Mouse (Mus musculus) MEL (cell line): Measurements from ENCODE around the gene Ilf2. TPM values are rescaled to one million over a fixed set of nuclear protein-coding genes. Genes with fewer than 3 reads are reported as not detected.

Experiments
- DNase-seq: peaks from one replicate; pipeline ENCODE4 v3.0.0; 2011; ENCODE audit warnings: low read depth, low spot score
- H3K27ac ChIP-seq: 2 replicates; pipeline ENCODE4 v1.5.1; 2012; ENCODE audit warnings: low read depth, mild to moderate bottlenecking, control low read depth, low read length, moderate library complexity; ENCODE audit not compliant: control insufficient read depth
- H3K27me3 ChIP-seq, 2 experiments: fragments of 150-350 bp in 1 of 2; sonication (generic) in 1 of 2; 2 replicates each; pipeline ENCODE4 v1.6.1; 2012; ENCODE audit warnings: low read length in 2 of 2, mild to moderate bottlenecking in 2 of 2, improper control_type of control experiment in 1 of 2, moderate library complexity in 1 of 2; ENCODE audit not compliant: insufficient read depth in 2 of 2, control insufficient read depth in 1 of 2
- H3K36me3 ChIP-seq, 2 experiments: 2 replicates each; pipeline ENCODE4 v1.6.1; 2012 to 2014; ENCODE audit warnings: low read length in 2 of 2, improper control_type of control experiment in 1 of 2, inconsistent platforms in 1 of 2, mild to moderate bottlenecking in 1 of 2; ENCODE audit not compliant: insufficient read depth in 2 of 2, control insufficient read depth in 1 of 2
- H3K4me1 ChIP-seq, 2 experiments: fragments of 150-350 bp in 1 of 2; sonication (generic) in 1 of 2; 2 replicates each; pipeline ENCODE4 v1.6.1; 2012; ENCODE audit warnings: low read length in 2 of 2, improper control_type of control experiment in 1 of 2, mild to moderate bottlenecking in 1 of 2; ENCODE audit not compliant: insufficient read depth in 2 of 2, control insufficient read depth in 1 of 2
- H3K4me3 ChIP-seq, 2 experiments: fragments of 150-350 bp in 1 of 2; sonication (generic) in 1 of 2; 2 replicates each; pipeline ENCODE4 v1.5.1; 2012; ENCODE audit warnings: low read depth in 2 of 2, low read length in 2 of 2, mild to moderate bottlenecking in 2 of 2, moderate library complexity in 2 of 2, control low read depth in 1 of 2, improper control_type of control experiment in 1 of 2; ENCODE audit not compliant: control insufficient read depth in 1 of 2, insufficient read depth in 1 of 2
- H3K79me2 ChIP-seq: 2 replicates; pipeline ENCODE4 v1.6.1; 2012; ENCODE audit warnings: mild to moderate bottlenecking, low read length, moderate library complexity; ENCODE audit not compliant: control insufficient read depth, poor library complexity, insufficient read depth
- H3K9ac ChIP-seq: 2 replicates; pipeline ENCODE4 v1.6.1; 2012; ENCODE audit warnings: low read depth, mild to moderate bottlenecking, control low read depth, low read length, moderate library complexity; ENCODE audit not compliant: control insufficient read depth, poor library complexity, severe bottlenecking
- H3K9me3 ChIP-seq: fragments of 150-350 bp; sonication (generic); replicated peaks from 2 replicates; pipeline ENCODE4 v1.6.1; 2012; ENCODE audit warnings: mild to moderate bottlenecking, low read length, improper control_type of control experiment, moderate library complexity; ENCODE audit not compliant: insufficient read depth
- E2F4 ChIP-seq: IDR thresholded peaks from 2 replicates; pipeline ENCODE4 v1.6.1; 2011; ENCODE audit warnings: low read depth, low read length, improper control_type of control experiment, borderline replicate concordance
- EP300 ChIP-seq, 2 experiments: IDR thresholded peaks; 2 replicates each; pipeline ENCODE4 v1.6.1; 2011; ENCODE audit warnings: improper control_type of control experiment in 2 of 2, low read length in 2 of 2, low read depth in 1 of 2, mild to moderate bottlenecking in 1 of 2
- JUND ChIP-seq: IDR thresholded peaks from 2 replicates; pipeline ENCODE4 v1.6.1; 2011; ENCODE audit warnings: low read depth, mild to moderate bottlenecking, improper control_type of control experiment, low read length
- MAFK ChIP-seq: IDR thresholded peaks from 2 replicates; pipeline ENCODE4 v1.6.1; 2011; ENCODE audit warnings: low read depth, mild to moderate bottlenecking, low read length, improper control_type of control experiment, borderline replicate concordance
- MAX ChIP-seq: IDR thresholded peaks from 2 replicates; pipeline ENCODE4 v1.6.1; 2011; ENCODE audit warnings: low read length, improper control_type of control experiment
- MEF2A ChIP-seq: IDR thresholded peaks from 2 replicates; pipeline ENCODE4 v1.6.1; 2014; ENCODE audit warnings: low read depth, mild to moderate bottlenecking, inconsistent platforms, low read length, improper control_type of control experiment; ENCODE audit not compliant: poor library complexity, insufficient replicate concordance, severe bottlenecking; ENCODE audit errors: extremely low read depth
- MYB ChIP-seq: IDR thresholded peaks from 2 replicates; pipeline ENCODE4 v1.6.1; 2011; ENCODE audit warnings: mild to moderate bottlenecking, low read depth, low read length, improper control_type of control experiment
- MYC ChIP-seq: IDR thresholded peaks from 2 replicates; pipeline ENCODE4 v1.6.1; 2011; ENCODE audit warnings: low read depth, mild to moderate bottlenecking, low read length, improper control_type of control experiment, moderate library complexity
- NELFE ChIP-seq: IDR thresholded peaks from 2 replicates; pipeline ENCODE4 v1.6.1; 2011; ENCODE audit warnings: low read depth, low read length, improper control_type of control experiment
- SIN3A ChIP-seq: IDR thresholded peaks from 2 replicates; pipeline ENCODE4 v1.6.1; 2012; ENCODE audit warnings: low read length, improper control_type of control experiment, inconsistent platforms
- SMC3 ChIP-seq: IDR thresholded peaks from 2 replicates; pipeline ENCODE4 v1.6.1; 2011; ENCODE audit warnings: low read depth, low read length, improper control_type of control experiment
- TAL1 ChIP-seq: IDR thresholded peaks from 2 replicates; pipeline ENCODE4 v1.6.1; 2012; ENCODE audit warnings: mild to moderate bottlenecking, inconsistent platforms, low read length, moderate library complexity, mixed read lengths
- TCF12 ChIP-seq: IDR thresholded peaks from 2 replicates; pipeline ENCODE4 v1.6.1; 2014; ENCODE audit warnings: low read depth, mild to moderate bottlenecking, inconsistent platforms, low read length, improper control_type of control experiment, moderate library complexity
- UBTF ChIP-seq: IDR thresholded peaks from 2 replicates; pipeline ENCODE4 v1.6.1; 2012; ENCODE audit warnings: low read depth, mild to moderate bottlenecking, inconsistent platforms, low read length, improper control_type of control experiment, moderate library complexity, borderline replicate concordance; ENCODE audit not compliant: insufficient read depth
- ZNF384 ChIP-seq: IDR thresholded peaks from 2 replicates; pipeline ENCODE4 v1.6.1; 2012; ENCODE audit warnings: low read depth, mild to moderate bottlenecking, inconsistent platforms, low read length, improper control_type of control experiment
- polyA plus RNA-seq, 2 experiments: library from polyadenylated mRNA; stranded (reverse) in 1 of 2; unstranded in 1 of 2; fragments of >175 nt in 1 of 2; fragments of >200 nt in 1 of 2; gene quantifications; 2 replicates each; pipeline versions ENCODE4 v1.2.1 to v1.2.4; 2012; ENCODE audit warnings: low replicate concordance in 2 of 2, low read depth in 1 of 2; ENCODE audit not compliant: insufficient read length in 2 of 2, insufficient read depth in 1 of 2, missing spikeins in 1 of 2
- total RNA-seq: library from RNA; depleted of rRNA; stranded (reverse); fragments of 300-350 nt; gene quantifications from 2 replicates; pipeline ENCODE4 v1.2.3, GENCODE M21; 2012

Ilf2 gene
- total and polyA plus RNA-seq, 3 experiments, result 107 to 223 (median 175) TPM

DNA sequence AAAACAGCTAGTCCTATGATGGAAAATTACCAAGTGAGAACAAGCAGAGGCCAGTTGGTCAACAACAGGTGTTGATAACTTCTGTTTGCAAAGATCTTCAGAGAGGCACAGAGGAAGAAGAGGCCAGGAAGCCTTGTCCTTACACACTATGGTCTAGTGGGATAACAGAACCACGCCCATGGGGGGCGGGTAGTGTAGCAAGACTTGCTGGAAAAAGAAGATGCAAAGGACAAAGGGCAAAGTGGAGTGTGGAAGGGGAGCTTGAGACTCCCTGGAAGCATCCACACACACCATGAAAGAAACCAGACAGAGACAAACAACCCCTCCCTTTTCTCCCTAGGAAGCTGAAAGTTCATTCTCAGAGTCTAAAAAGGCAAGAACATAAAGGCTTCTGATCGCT, 46.4 kb upstream of the Ilf2 start:
- no peak overlapping the region for H3K4me3 ChIP-seq
- peaks cover 0 to 50% of the 10 kb centered on the region in 2 experiments; a peak in 3 of 4 replicates for H3K36me3 ChIP-seq
- no peaks in the 10 kb centered on the region for H3K27me3 ChIP-seq
- TF ChIP-seq MYC, result no peak
- TF ChIP-seq MAX, result no peak
- no peak for TF ChIP-seq MAFK
- peak in 1 of 2 experiments; percentile 25; a peak in 1 of 4 replicates for TF ChIP-seq EP300 (IDR thresholded peaks at IDR 0.05; ENCODE audit: low read depth in 1 of 2, low read length in 2 of 2)
- no peak for TF ChIP-seq SMC3
- TF ChIP-seq SIN3A, result no peak
- no peak for TF ChIP-seq JUND
- TF ChIP-seq TAL1, result 0 out of 2 replicates have a peak, but pooled peaks have one; percentile 14
- no peak for TF ChIP-seq MYB
- no peak overlapping the region for H3K9ac ChIP-seq
- DNase-seq, result peak; percentile 38
- no peak overlapping the region for H3K27ac ChIP-seq
- H3K9me3 ChIP-seq, result no peaks in the 10 kb centered on the region
- peaks cover 22% of the 10 kb centered on the region for H3K79me2 ChIP-seq
- H3K4me1 ChIP-seq, result peaks cover 25 to 37% of the 10 kb centered on the region in 2 experiments

DNA sequence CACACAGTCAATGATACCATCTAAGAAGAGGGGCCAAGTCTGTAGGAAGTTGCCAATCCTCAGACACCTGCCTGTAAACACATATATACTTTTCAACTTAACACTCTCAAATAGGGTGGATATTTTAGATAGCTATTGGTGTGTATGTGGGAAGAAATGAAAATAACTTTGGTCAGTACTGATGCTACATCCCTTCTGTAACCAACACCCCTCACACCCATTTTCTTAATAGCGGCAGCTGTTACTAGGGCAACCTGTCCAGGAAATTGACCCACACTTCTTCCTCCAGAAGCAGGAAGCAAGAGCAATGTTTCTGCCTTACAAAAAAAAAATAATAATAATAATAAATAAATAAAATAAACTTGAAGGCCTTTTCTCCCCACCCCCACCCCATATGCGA, 43.6 kb upstream of the Ilf2 start:
- peak overlapping the region; percentile 68 to 69 for H3K4me3 ChIP-seq
- peaks cover 18% of the 10 kb centered on the region for H3K79me2 ChIP-seq
- peaks cover 25 to 37% of the 10 kb centered on the region in 2 experiments for H3K4me1 ChIP-seq
- peak; percentile 54 for DNase-seq
- H3K9ac ChIP-seq, result peak overlapping the region; percentile 84
- H3K27me3 ChIP-seq, result no peaks in the 10 kb centered on the region
- TF ChIP-seq MYC (no peak), SIN3A (peak; percentile 16; the same call in 1 of the 2 replicates), MEF2A (no peak), MAFK (no peak), ZNF384 (peak; percentile 77), TCF12 (no peak), E2F4 (no peak), UBTF (no peak), NELFE (no peak)
- no peak overlapping the region for H3K27ac ChIP-seq
- no peaks in the 10 kb centered on the region for H3K9me3 ChIP-seq
- H3K36me3 ChIP-seq, result peaks cover 0 to 47% of the 10 kb centered on the region in 2 experiments; a peak in 2 of 4 replicates
